Mouse (Mus musculus) bone marrow, adult 2 months (tissue): Measurements from ENCODE around the gene Trim28. TPM values are rescaled to one million over a fixed set of nuclear protein-coding genes. Genes with fewer than 3 reads are reported as not detected.
A peak's percentile ranks its signal among the peaks of the same experiment; 100 is the strongest.

Experiments used
- H3K27ac ChIP-seq: fragments of 200-500 bp; 2 replicates; pipeline ENCODE4 v1.5.1; 2012; ENCODE audit warnings: low read depth, mild to moderate bottlenecking, control low read depth, inconsistent platforms, low read length; ENCODE audit not compliant: control insufficient read depth, poor library complexity, insufficient read depth
- H3K4me1 ChIP-seq: fragments of 200-500 bp; 2 replicates; pipeline ENCODE4 v1.6.1; 2011; ENCODE audit warnings: low read length; ENCODE audit not compliant: control insufficient read depth, insufficient read depth
- H3K4me3 ChIP-seq: fragments of 200-500 bp; replicated peaks from 2 replicates; pipeline ENCODE3; 2011; ENCODE audit warnings: mild to moderate bottlenecking, low read depth, low read length, control low read depth; ENCODE audit not compliant: control insufficient read depth
- CTCF ChIP-seq: fragments of 200-500 bp; IDR thresholded peaks from 2 replicates; pipeline ENCODE4 v1.5.1; 2011; ENCODE audit warnings: low read length, control low read depth; ENCODE audit not compliant: control insufficient read depth, insufficient read depth
- POLR2A ChIP-seq: fragments of 200-500 bp; IDR thresholded peaks from 2 replicates; pipeline ENCODE4 v1.6.1; 2011; ENCODE audit warnings: low read depth, mild to moderate bottlenecking, control low read depth, low read length, borderline replicate concordance; ENCODE audit not compliant: control insufficient read depth
- WGBS: fragments of 180-500 bp; shearing (Covaris S2); methylation state at CpG from one replicate; pipeline ENCODE4 v1.1.7; 2018; 5-methylcytosine and 5-hydroxymethylcytosine counted together
- polyA plus RNA-seq: library from polyadenylated mRNA; stranded (reverse); fragments of >200 nt; gene quantifications from 2 replicates; pipeline ENCODE4 v1.2.4, GENCODE M21; 2011; ENCODE audit warnings: low replicate concordance; ENCODE audit not compliant: missing spikeins, insufficient read depth, insufficient read length

Gene Trim28
- polyA plus RNA-seq, 1 experiment, result 286 TPM

- Histone ChIP-seq H3K4me1 (no peaks in the 10 kb centered on the region; the same call in 1 of the 2 replicates), H3K27ac (no peak overlapping the region; the same call in 1 of the 2 replicates), H3K4me3 (no peak overlapping the region)
- TF ChIP-seq POLR2A (no peak), CTCF (no peak)
- 93% methylated on average over 25 of the region's 25 CpGs for WGBS
These were observed 28.0 kb upstream of the Trim28 start for GRCm38 (mm10) chr7:12970906-12971305.

- Histone ChIP-seq H3K27ac (peak within 1 kb of the TSS; percentile 62), H3K4me3 (peak within 1 kb of the TSS; percentile 76), H3K4me1 (no peaks in the 10 kb centered on the region)
- WGBS, result under 1% methylated on average over 49 of the region's 49 CpGs
- TF ChIP-seq CTCF, result no peak
- TF ChIP-seq POLR2A, result peak; percentile 68; the same call in 1 of the 2 replicates
These were observed 21.1 kb upstream of the Trim28 start, which contains the start of gene Zfp446 for GRCm38 (mm10) chr7:12977682-12978389. Gene Zfp446 (plus strand): TSS chr7:12977848.

GRCm38 (mm10) chr7:12978931-12979722 is 19.8 kb upstream of the Trim28 start:
- no peaks in the 10 kb centered on the region for H3K4me1 ChIP-seq
- no peak overlapping the region for H3K27ac ChIP-seq
- WGBS, result 77% methylated on average over 18 of the region's 18 CpGs
- H3K4me3 ChIP-seq, result no peak overlapping the region
- TF ChIP-seq CTCF (no peak), POLR2A (no peak)

- Histone ChIP-seq H3K4me3 (no peak overlapping the region), H3K4me1 (no peaks in the 10 kb centered on the region), H3K27ac (no peak overlapping the region)
- 87% methylated on average over 6 of the region's 6 CpGs for WGBS
- no peak for TF ChIP-seq CTCF
- TF ChIP-seq POLR2A, result no peak
These were observed 19.1 kb upstream of the Trim28 start for GRCm38 (mm10) chr7:12979776-12980175.

GRCm38 (mm10) chr7:12980291-12980690 is 18.6 kb upstream of the Trim28 start:
- H3K4me3 ChIP-seq, result no peak overlapping the region
- no peak overlapping the region for H3K27ac ChIP-seq
- 84% methylated on average over 7 of the region's 7 CpGs for WGBS
- H3K4me1 ChIP-seq, result no peaks in the 10 kb centered on the region
- TF ChIP-seq CTCF, result no peak
- no peak for TF ChIP-seq POLR2A

GRCm38 (mm10) chr7:12985724-12986123 is 13.2 kb upstream of the Trim28 start:
- 37% methylated on average over 1 of the region's 1 CpGs for WGBS
- no peaks in the 10 kb centered on the region; the same call in 1 of the 2 replicates for H3K4me1 ChIP-seq
- H3K4me3 ChIP-seq, result no peak overlapping the region
- H3K27ac ChIP-seq, result no peak overlapping the region
- TF ChIP-seq CTCF, result no peak
- TF ChIP-seq POLR2A, result no peak

GRCm38 (mm10) chr7:12986906-12987305 is 12.0 kb upstream of the Trim28 start:
- WGBS, result 76% methylated on average over 8 of the region's 8 CpGs
- Histone ChIP-seq H3K4me1 (no peaks in the 10 kb centered on the region; the same call in 1 of the 2 replicates), H3K4me3 (no peak overlapping the region), H3K27ac (no peak overlapping the region)
- TF ChIP-seq CTCF (no peak), POLR2A (no peak)
